Comparison of ENCODE assay signal across 12 mouse cellular contexts in the genomic region with DNA sequence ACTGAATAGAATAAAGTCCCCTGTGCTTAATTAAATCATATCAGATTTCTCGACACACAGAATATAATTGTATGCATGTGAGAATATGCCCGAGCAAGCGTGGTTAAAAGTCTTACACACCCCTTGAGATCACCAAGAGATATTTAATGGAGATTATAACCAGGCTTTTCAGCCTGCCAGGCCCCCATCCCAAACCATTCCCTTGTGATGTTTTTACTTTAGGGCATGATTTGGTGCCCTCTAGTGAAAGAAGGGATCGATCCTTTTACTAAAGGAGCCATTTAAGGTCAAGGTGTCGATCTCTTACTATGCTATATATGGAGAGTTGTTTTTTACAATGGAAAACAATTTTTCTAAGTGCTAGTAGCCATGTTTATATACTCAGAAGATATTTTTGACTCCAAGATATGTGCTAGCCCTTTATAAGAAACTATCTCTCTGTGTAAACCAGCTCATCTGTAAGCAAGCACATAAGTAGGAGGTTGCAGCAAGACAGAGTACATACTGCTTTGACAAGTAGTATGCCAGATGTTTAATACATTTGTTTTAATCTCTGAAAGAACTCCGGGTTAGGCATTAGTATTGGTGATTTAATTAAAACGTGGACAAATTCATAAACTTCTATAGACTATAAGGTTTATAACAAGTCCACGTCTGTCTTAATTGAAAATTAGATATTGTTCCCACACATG.
DNase-seq lines count a peak whose midpoint lies in the region; ATAC-seq and TF ChIP-seq lines count a peak whose summit lies in the region.
"Had no signal": no experiment of that assay in that cellular context is flagged by ENCODE, and none has a peak within 500 bp of the region (broad histone marks: within the 10 kb centered on the region; RNA-seq: fewer than 3 reads in every experiment).

No protein-coding gene starts in this region.

- H3K4me1 ChIP-seq in intestine, postnatal 0 days (replicated peaks; ENCODE audit: control insufficient read depth, insufficient read depth, low read length): no peaks in the 10 kb centered on the region
- H3K4me1 ChIP-seq in intestine, embryonic 16.5 days (ENCODE audit: control insufficient read depth, insufficient read depth, low read length): no peaks in the 10 kb centered on the region
- H3K4me1 ChIP-seq: limb, embryonic 13.5 days had no signal

- H3K27me3 ChIP-seq in intestine, postnatal 0 days (replicated peaks; ENCODE audit: control insufficient read depth, insufficient read depth, low read length): no peaks in the 10 kb centered on the region
- H3K27me3 ChIP-seq in intestine, embryonic 16.5 days (replicated peaks; ENCODE audit: control insufficient read depth, insufficient read depth, low read length): no peaks in the 10 kb centered on the region
- H3K27me3 ChIP-seq: limb, embryonic 13.5 days had no signal

- no peak for TF ChIP-seq POLR2A in brain, embryonic 14.5 days (IDR thresholded peaks at IDR 0.05; ENCODE audit: borderline replicate concordance, extremely low read depth, insufficient read depth, insufficient read length, poor library complexity, severe bottlenecking)

- WGBS in intestine, postnatal 0 days: 52% methylated on average over 8 of the region's 8 CpGs
- WGBS in intestine, embryonic 16.5 days: 45% methylated on average over 8 of the region's 8 CpGs

- H3K4me2 ChIP-seq in intestine, postnatal 0 days (replicated peaks; ENCODE audit: low read depth): no peak overlapping the region
- H3K4me2 ChIP-seq in intestine, embryonic 16.5 days (ENCODE audit: low read depth, low read length): no peak overlapping the region
- H3K4me2 ChIP-seq: limb, embryonic 13.5 days had no signal

- H3K36me3 ChIP-seq in intestine, postnatal 0 days (ENCODE audit: control insufficient read depth, insufficient read depth): no peaks in the 10 kb centered on the region
- H3K36me3 ChIP-seq in intestine, embryonic 16.5 days (ENCODE audit: control insufficient read depth, insufficient read depth, low read length): no peaks in the 10 kb centered on the region
- H3K36me3 ChIP-seq: limb, embryonic 13.5 days had no signal

- peak; percentile 12; the same call in 1 of the 2 replicates for TF ChIP-seq CTCF in intestine, postnatal 0 days (IDR thresholded peaks at IDR 0.05; ENCODE audit: low read depth)
- TF ChIP-seq CTCF in brain, embryonic 14.5 days (IDR thresholded peaks at IDR 0.05; ENCODE audit: borderline replicate concordance, extremely low read depth, insufficient read depth, insufficient read length): peak; percentile 20; the same call in 1 of the 2 replicates

- H3K4me3 ChIP-seq in intestine, postnatal 0 days (ENCODE audit: low read depth, low read length): no peak overlapping the region
- no peak overlapping the region for H3K4me3 ChIP-seq in intestine, embryonic 16.5 days (ENCODE audit: low read length)
- H3K4me3 ChIP-seq: limb, embryonic 13.5 days had no signal

- no peak overlapping the region for H3K27ac ChIP-seq in intestine, postnatal 0 days (ENCODE audit: low read depth, low read length)
- no peak overlapping the region for H3K27ac ChIP-seq in intestine, embryonic 16.5 days (ENCODE audit: low read length)
- H3K27ac ChIP-seq: limb, embryonic 13.5 days; macrophage had no signal

- no peak overlapping the region for H3K9ac ChIP-seq in intestine, postnatal 0 days (ENCODE audit: low read depth, low read length)
- no peak overlapping the region for H3K9ac ChIP-seq in intestine, embryonic 16.5 days (ENCODE audit: low read depth, low read length)
- H3K9ac ChIP-seq: limb, embryonic 13.5 days had no signal

- no peak for ATAC-seq in intestine, postnatal 0 days
- no peak for ATAC-seq in intestine, embryonic 16.5 days
- ATAC-seq: Patski had no signal

- peak; percentile 28 for DNase-seq in ES-CJ7 (ENCODE audit: low read depth, low spot score)
- peak; percentile 69 for DNase-seq in brain, embryonic 14.5 days (ENCODE audit: low read depth)
- DNase-seq in mesoderm, embryonic 11.5 days (ENCODE audit: low read depth, low spot score): peak; percentile 8
- DNase-seq in adrenal gland, postnatal 10 days: no peak
- DNase-seq in left cerebral cortex, adult 18-20 months (ENCODE audit: low spot score in 2 of 2): no peak
- DNase-seq in testis, postnatal 10 days (ENCODE audit: low spot score): no peak
- DNase-seq: kidney, postnatal 36 days had no signal

- no peaks in the 10 kb centered on the region for H3K9me3 ChIP-seq in intestine, postnatal 0 days (ENCODE audit: control insufficient read depth)
- H3K9me3 ChIP-seq in intestine, embryonic 16.5 days (ENCODE audit: control insufficient read depth, low read length): no peaks in the 10 kb centered on the region
- H3K9me3 ChIP-seq: limb, embryonic 13.5 days had no signal

Comparison
In these comparisons a context has a peak if more than half of its experiments do, and no peak if none do; other contexts are left out.
1. DNase-seq: peak in ES-CJ7 (single experiment), brain, embryonic 14.5 days (single experiment) and mesoderm, embryonic 11.5 days (single experiment); none in adrenal gland, postnatal 10 days (single experiment), left cerebral cortex, adult 18-20 months (0 of 2) and testis, postnatal 10 days (single experiment).